Mouse (Mus musculus) E14TG2a.4 (cell line): ENCODE results near the gene Mapkapk2.

Source experiments
- CTCF ChIP-seq: conservative IDR thresholded peaks from 2 replicates; pipeline ENCODE4 v1.5.1; 2014; ENCODE audit warnings: low read length
- NANOG ChIP-seq: IDR thresholded peaks from 2 replicates; pipeline ENCODE4 v1.6.1; 2014; ENCODE audit warnings: borderline replicate concordance, low read length, mixed read lengths

DNA sequence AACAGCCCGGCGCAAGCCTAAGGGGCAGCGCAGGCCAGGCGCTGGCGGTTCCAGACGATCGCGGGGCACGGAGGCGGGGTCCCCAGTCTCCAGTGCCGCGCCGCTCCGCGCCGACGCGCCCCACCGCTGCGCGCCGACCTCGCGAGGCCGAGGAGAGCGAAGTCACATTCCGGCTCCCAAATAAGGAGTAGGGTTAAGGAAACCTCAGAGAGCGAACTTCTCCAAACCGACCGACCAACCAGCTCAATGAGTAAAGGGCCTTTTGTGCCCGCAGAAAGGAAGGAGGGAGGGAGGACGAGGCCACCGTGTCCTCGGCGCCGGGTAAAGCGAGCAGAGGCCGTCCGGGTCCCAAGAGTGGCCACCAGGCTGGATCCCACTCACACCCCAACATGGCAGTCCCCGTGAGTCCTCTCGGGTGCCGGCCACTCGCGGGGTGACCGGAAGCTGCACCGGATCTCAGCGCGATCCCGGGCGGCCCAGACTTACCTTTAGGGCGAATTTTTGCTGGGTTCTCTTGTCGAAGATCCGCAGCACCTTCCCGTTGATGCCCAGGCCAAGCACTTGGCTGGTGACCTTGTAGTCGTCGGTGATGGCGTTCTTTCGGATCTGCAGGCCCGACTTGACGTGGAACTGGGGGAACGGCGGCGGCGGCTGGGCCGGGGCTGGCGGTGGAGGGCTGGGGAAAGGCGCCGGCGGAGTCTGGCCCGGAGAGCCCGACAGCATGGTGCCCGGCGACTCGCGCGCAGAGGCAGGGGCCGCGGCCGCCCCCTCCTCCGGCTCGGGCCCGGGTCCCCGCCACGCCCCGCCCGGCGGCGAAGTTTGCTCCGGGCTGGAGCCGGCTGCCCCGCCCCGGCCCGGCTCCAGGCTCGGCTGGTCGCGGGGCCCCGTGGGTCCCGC lies 575 bp downstream of the Mapkapk2 start:
- TF ChIP-seq CTCF: no peak
- no peak for TF ChIP-seq NANOG
